Mouse (Mus musculus): ENCODE measurements around the gene Defb45.

DNA sequence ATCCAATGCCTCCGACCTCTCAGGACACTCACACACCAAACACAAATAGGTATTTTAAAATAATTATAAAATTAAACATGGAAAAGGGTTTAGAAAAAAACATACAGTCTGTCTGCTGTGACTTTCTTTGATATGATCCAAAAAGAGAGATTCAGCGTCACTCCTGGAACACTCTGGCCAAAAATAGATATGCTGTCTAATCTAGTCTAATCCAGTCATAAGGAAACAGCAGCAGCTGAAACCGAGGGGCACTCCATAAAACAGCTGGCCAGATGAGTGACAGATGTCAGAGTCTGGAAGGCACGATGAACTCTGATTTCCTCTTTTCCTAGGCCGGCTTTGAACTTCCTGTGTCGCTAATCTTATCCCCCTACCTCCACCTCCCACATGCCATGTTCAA is 17.3 kb upstream of the Defb45 start:
- TF ChIP-seq CTCF (IDR thresholded peaks at IDR 0.05; ENCODE audit: borderline replicate concordance, insufficient read depth, low read length): no peak
- TF ChIP-seq POLR2A (IDR thresholded peaks at IDR 0.05; ENCODE audit: low read depth, low read length): no peak
